Comparison of ENCODE assay signal across 9 mouse cellular contexts in genomic region chr8:110664202-110664896, GRCm38 (mm10). TPM values are rescaled to one million over a fixed set of nuclear protein-coding genes. Genes with fewer than 3 reads are reported as not detected.
DNase-seq lines count a peak whose midpoint lies in the region; ATAC-seq and TF ChIP-seq lines count a peak whose summit lies in the region.
"Had no signal": no experiment of that assay in that cellular context is flagged by ENCODE, and none has a peak within 500 bp of the region (broad histone marks: within the 10 kb centered on the region; RNA-seq: fewer than 3 reads in every experiment).

No protein-coding gene starts in this region.

- no peak for TF ChIP-seq CTCF in gastrocnemius, adult 2 months (IDR thresholded peaks at IDR 0.05)
- TF ChIP-seq CTCF in olfactory bulb, adult 2 months (IDR thresholded peaks at IDR 0.05; ENCODE audit: insufficient read depth, low read depth, low read length): no peak
- TF ChIP-seq CTCF in thymus, adult 2 months (IDR thresholded peaks at IDR 0.05; ENCODE audit: borderline replicate concordance, control insufficient read depth, extremely low read depth, insufficient read depth, low read length, poor library complexity): no peak

- 62% methylated on average over 7 of the region's 7 CpGs for WGBS in lung, embryonic 16.5 days
- 26% methylated on average over 7 of the region's 7 CpGs for WGBS in olfactory bulb, adult 2 months
- WGBS in thymus, adult 2 months: 89% methylated on average over 7 of the region's 7 CpGs

- H3K4me2 ChIP-seq in lung, embryonic 16.5 days (ENCODE audit: low read depth, low read length): no peak overlapping the region
- H3K4me2 ChIP-seq: limb, embryonic 15.5 days had no signal

- no peak overlapping the region for H3K9ac ChIP-seq in lung, embryonic 16.5 days (ENCODE audit: low read length)
- H3K9ac ChIP-seq: limb, embryonic 15.5 days had no signal

- H3K27ac ChIP-seq in lung, embryonic 16.5 days (ENCODE audit: low read length): peak overlapping the region; percentile 42
- H3K27ac ChIP-seq in gastrocnemius, adult 2 months: peak overlapping the region; percentile 82
- H3K27ac ChIP-seq in olfactory bulb, adult 2 months (ENCODE audit: insufficient read depth, low read depth, low read length): peak overlapping the region; percentile 75
- no peak overlapping the region for H3K27ac ChIP-seq in thymus, adult 2 months (ENCODE audit: control insufficient read depth, insufficient read depth, low read length)
- H3K27ac ChIP-seq: limb, embryonic 15.5 days had no signal

- TF ChIP-seq POLR2A in olfactory bulb, adult 2 months (IDR thresholded peaks at IDR 0.05; ENCODE audit: insufficient read depth, low read depth, low read length): no peak
- TF ChIP-seq POLR2A in thymus, adult 2 months (IDR thresholded peaks at IDR 0.05; ENCODE audit: control insufficient read depth, extremely low read depth, insufficient read depth, low read length, poor library complexity): no peak

- no peak for DNase-seq in lung, postnatal 25 days (ENCODE audit: low spot score)
- DNase-seq in cerebellum, postnatal 25 days: peak; percentile 87 to 90
- peak; percentile 87 for DNase-seq in gastrocnemius, adult 2 months
- DNase-seq in layer of hippocampus, postnatal 10 days (ENCODE audit: low spot score in 2 of 2): peak; percentile 81 to 84
- no peak for DNase-seq in thymus, adult 18-20 months
- DNase-seq in thymus, adult 2 months: no peak

- H3K4me1 ChIP-seq in lung, embryonic 16.5 days (replicated peaks; ENCODE audit: control insufficient read depth, insufficient read depth, low read length): peaks cover 4% of the 10 kb centered on the region; the same call in 1 of the 2 replicates
- peaks cover 13% of the 10 kb centered on the region for H3K4me1 ChIP-seq in olfactory bulb, adult 2 months (ENCODE audit: control insufficient read depth, insufficient read depth, low read length)
- no peaks in the 10 kb centered on the region for H3K4me1 ChIP-seq in thymus, adult 2 months (replicated peaks; ENCODE audit: control insufficient read depth, insufficient read depth, low read length)

- no peaks in the 10 kb centered on the region for H3K36me3 ChIP-seq in lung, embryonic 16.5 days (ENCODE audit: control insufficient read depth, insufficient read depth, low read length)
- H3K36me3 ChIP-seq in thymus, adult 2 months (ENCODE audit: control insufficient read depth, insufficient read depth, low read length): no peaks in the 10 kb centered on the region

- H3K27me3 ChIP-seq in lung, embryonic 16.5 days (ENCODE audit: control insufficient read depth, insufficient read depth, low read depth, low read length): no peaks in the 10 kb centered on the region
- H3K27me3 ChIP-seq in thymus, adult 2 months (ENCODE audit: control insufficient read depth, insufficient read depth, low read length): no peaks in the 10 kb centered on the region
- H3K27me3 ChIP-seq: limb, embryonic 15.5 days had no signal

- H3K9me3 ChIP-seq in lung, embryonic 16.5 days (ENCODE audit: control insufficient read depth, low read length): no peaks in the 10 kb centered on the region
- H3K9me3 ChIP-seq: limb, embryonic 15.5 days had no signal

- intact Hi-C loops in gastrocnemius, adult 2 months (cut with DNase I): loop anchor here (5.0 kb wide), 1 partner anchor 58 kb away; the partner anchor contains the start of gene Mtss1l

- ATAC-seq in lung, embryonic 16.5 days (ENCODE audit: low read depth): no peak; the same call in 1 of the 2 replicates

- no peak overlapping the region for H3K4me3 ChIP-seq in lung, embryonic 16.5 days (ENCODE audit: low read length)
- H3K4me3 ChIP-seq in gastrocnemius, adult 2 months: no peak overlapping the region
- no peak overlapping the region for H3K4me3 ChIP-seq in olfactory bulb, adult 2 months (ENCODE audit: insufficient read depth, low read depth, low read length)
- H3K4me3 ChIP-seq in thymus, adult 2 months (ENCODE audit: control insufficient read depth, insufficient read depth, low read length): no peak overlapping the region
- H3K4me3 ChIP-seq: limb, embryonic 15.5 days had no signal

RNA-seq across cellular contexts. Expression of gene Vac14, which starts 46.0 kb away (rescaled TPM):
- 14.0 and 16.5 TPM in 2 replicates for polyA plus RNA-seq in lung, embryonic 16.5 days (2015; fragmentation: Nextera tagmentation; extraction: Ambion mirVana)
- 10 to 100 TPM; 15.6 to 18.2 TPM for total RNA-seq in gastrocnemius, adult 2 months (2021)
- total RNA-seq in layer of hippocampus, postnatal 10 days (2021): 10 to 100 TPM; 35.6 to 36.5 TPM
- not detected in 2 replicates for polyA plus RNA-seq in olfactory bulb, adult 2 months (2012; ENCODE audit: insufficient read depth, insufficient read length, low replicate concordance, missing spikeins)
- polyA plus RNA-seq in thymus, adult 2 months (2012; rRNA removed): 59.4 and 68.2 TPM in 2 replicates

RNA-seq across cellular contexts. Expression of gene Mtss1l, which starts 56.9 kb away (rescaled TPM):
- 13.2 and 15.5 TPM in 2 replicates for polyA plus RNA-seq in lung, embryonic 16.5 days (2015; fragmentation: Nextera tagmentation; extraction: Ambion mirVana)
- total RNA-seq in gastrocnemius, adult 2 months (2021): 100 to 1,000 TPM in 1 of 2 experiments, 10 to 100 TPM in 1; 85.5 to 125 TPM
- 100 to 1,000 TPM; 254 to 265 TPM for total RNA-seq in layer of hippocampus, postnatal 10 days (2021)
- polyA plus RNA-seq in olfactory bulb, adult 2 months (2012; ENCODE audit: insufficient read depth, insufficient read length, low replicate concordance, missing spikeins): not detected in 2 replicates
- polyA plus RNA-seq in thymus, adult 2 months (2012; rRNA removed): 38.7 and 43.6 TPM in 2 replicates

Comparison
In these comparisons a context has a peak if more than half of its experiments do, and no peak if none do; other contexts are left out.
1. DNase-seq: peak in cerebellum, postnatal 25 days (2 of 2), gastrocnemius, adult 2 months (single experiment) and layer of hippocampus, postnatal 10 days (2 of 2); none in lung, postnatal 25 days (single experiment), thymus, adult 18-20 months (0 of 2) and thymus, adult 2 months (single experiment).